Mouse (Mus musculus) right cerebral cortex, postnatal 36 days (tissue): ENCODE results near the gene Ttc5.
A peak's percentile ranks its signal among the peaks of the same experiment; 100 is the strongest.
"Not testable (repeated sequence)": the region's sequence is repeated elsewhere in the genome, so short reads cannot be mapped to it uniquely, and the experiment has no call there.

Source experiments
- DNase-seq, 2 experiments: peaks; one replicate each; pipeline ENCODE4 v3.0.0; 2022; ENCODE audit warnings: low spot score in 2 of 2, mixed read lengths in 1 of 2

The Ttc5 gene

GRCm38 (mm10) chr14:50785251-50785637 is at the start of gene Ttc5:
TSS of gene Ttc5 (minus strand) at chr14:50785519.
- peak; percentile 79 to 85 for DNase-seq

GRCm38 (mm10) chr14:50834435-50834834 is 49.1 kb upstream of the Ttc5 start:
- DNase-seq = no peak

DNA sequence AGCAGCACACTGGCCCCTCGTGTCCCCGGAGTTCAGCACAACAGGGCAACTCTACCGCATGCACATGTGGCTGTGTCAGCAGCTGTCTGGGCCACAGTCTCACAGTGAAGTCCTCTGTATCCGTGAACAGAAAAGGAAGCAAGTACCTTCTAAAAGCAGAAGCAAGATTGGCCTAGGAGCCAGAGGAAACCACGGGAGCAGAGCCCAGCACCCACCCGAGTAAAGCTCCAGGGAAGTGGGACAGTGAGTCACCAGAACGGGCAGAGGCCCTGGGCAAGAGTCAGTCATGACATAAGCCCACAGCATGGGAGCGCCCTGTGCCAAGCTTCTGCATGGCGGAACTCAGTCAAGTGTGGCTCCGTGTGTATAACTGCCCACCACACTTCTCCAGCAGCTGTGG is 48.6 kb upstream of the Ttc5 start:
- DNase-seq = no peak

DNA sequence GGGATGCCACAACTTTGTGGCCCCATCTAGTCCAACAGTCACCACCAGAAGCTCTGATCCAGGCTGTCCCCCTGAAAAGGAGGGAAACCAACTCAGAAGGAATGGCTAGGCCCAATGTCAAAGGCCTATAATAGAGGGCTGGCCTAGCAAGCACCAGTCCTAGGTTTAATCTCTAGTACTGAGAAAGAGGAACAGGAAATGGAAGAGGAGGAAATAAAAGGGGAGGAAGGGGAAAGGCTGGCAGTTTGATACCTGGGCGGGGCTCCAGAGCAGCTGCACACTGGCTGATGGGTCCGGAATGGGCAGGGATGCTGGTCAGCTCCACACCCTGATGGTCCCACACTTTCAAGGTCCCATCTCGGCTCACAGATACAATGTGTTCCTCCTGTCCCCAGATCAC is 44.6 kb upstream of the Ttc5 start:
- DNase-seq = no peak

DNA sequence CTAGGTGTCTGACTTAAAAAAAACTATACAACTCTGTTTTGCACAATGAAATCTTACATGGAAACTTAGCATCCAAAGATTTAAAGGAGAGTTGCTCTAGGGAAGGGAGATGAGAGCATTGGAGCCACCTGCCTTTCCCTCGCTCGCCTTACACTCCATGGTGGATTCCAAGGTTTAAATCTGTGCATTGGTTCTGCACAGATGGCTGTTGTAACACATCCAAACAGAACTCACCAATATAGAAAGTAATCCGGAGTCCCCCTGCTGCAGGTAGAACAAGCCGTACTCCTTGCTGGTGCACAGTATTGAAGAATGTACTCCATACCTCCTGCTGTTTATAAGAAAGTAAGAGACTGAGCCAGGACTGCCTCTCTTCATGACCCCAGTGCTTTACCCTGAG is 41.3 kb upstream of the Ttc5 start:
- peak in 1 of 2 experiments; percentile 19 for DNase-seq

DNA sequence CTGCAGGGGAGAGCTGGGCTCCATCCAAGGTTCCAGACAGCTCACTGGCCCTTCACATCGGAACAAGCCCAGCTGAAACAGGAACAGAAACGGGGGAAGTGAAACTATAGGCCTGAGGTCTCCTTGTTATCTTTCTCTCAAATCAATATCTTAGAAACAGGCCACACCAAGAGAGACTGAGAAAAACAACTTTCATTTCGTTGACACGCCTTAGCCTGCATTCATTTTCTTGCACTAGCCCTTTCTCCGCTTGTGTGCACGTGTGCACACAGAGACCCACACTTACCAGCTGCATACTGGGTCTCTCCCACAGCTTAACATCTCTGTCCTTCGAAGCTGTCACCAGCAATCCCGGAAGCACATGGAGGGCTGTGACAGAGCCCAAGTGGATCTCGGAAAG is 38.9 kb upstream of the Ttc5 start:
- DNase-seq = no peak

GRCm38 (mm10) chr14:50823240-50823639 is 37.9 kb upstream of the Ttc5 start:
- no peak for DNase-seq

DNA sequence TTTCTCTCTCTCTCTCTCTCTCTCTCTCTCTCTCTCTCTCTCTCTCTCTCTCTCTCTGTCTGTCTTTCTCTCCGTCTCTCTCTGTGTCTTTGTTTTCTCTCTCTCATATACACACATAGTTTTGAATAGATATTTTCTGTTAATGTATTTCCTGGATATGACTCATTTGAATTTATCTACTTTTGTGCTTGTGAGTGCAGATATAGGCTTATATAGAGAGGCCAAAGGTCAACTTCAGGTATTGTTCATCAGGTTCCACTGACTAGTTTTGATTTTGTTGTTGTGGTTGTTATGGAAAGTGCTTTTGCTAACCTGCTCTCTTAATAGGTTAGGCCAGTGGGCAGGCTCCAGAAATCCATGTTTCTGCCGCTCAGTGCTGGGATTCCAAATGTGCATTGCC is 27.7 kb upstream of the Ttc5 start:
- DNase-seq = no peak

DNA sequence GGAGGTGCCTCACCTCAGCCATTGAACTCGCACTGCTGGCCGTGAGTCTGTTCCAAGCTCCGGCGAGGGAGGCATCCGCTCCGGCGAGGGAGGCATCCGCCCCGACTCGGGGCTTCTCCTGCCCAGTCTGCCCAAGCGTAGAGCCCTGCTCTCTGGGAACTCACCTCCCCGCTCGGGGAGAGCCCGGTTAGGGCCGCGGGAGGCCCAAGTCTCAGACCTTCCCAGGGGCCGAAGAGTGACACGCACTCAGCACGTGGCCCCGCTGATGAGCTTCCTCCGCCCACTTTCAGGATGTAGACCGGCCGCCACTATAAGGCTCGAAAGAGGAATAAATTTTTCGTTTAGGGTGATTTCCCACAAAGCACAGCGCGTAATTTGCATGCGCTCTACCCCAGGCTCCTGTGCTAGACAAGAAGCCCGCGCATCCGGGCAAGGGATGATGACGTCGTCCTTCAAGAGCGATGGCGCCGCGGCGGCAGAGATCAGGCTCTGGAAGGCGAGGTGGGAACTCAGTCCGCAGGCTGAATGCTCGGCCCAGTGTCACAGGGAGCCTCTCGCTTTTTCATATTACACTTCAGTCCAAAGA is 22.3 kb upstream of the Ttc5 start, which contains the start of the genes Ccnb1ip1 and Parp2:
Gene Ccnb1ip1, minus strand, starts transcription at position 246 of the 586 bp plus-strand sequence.
Gene Parp2, plus strand, starts transcription at position 355 of the 586 bp plus-strand sequence.
- peak; percentile 96 to 97 for DNase-seq

GRCm38 (mm10) chr14:50806469-50806868 is 21.1 kb upstream of the Ttc5 start:
- not testable (repeated sequence) for DNase-seq

GRCm38 (mm10) chr14:50804683-50805082 is 19.4 kb upstream of the Ttc5 start:
- no peak for DNase-seq

DNA sequence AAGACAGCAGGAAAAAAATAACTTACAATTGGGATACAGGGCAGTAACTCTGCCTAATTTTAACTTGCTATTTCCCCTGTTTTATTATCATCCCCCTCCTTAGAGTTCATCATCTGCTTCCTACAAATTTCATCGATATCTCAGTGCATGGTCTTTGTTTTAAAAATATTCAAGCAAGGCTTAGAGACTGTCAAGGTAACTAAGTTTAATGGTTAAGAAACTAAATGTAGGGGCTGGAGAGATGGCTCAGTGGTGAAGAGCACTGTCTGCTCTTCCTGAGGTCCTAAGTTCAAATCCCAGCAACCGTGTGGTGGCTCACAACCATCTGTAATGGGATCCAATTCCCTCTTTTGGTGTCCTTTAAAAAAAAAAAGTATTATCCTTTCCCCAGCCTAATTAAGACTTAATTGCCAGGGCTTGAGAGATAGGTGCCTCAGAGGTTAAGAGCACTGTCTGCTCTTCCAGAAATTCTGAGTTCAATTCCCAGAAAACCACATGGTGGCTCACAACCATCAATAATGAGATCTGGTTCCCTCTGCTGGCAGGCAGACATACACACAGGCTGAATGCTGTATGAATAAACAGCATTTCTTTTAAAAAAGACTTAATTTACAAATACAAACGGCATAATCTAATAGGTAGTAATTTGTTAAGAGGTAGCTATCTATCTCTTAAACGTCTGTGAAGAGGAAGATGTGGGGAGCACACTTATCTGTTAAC is 17.7 kb upstream of the Ttc5 start:
- DNase-seq = no peak

DNA sequence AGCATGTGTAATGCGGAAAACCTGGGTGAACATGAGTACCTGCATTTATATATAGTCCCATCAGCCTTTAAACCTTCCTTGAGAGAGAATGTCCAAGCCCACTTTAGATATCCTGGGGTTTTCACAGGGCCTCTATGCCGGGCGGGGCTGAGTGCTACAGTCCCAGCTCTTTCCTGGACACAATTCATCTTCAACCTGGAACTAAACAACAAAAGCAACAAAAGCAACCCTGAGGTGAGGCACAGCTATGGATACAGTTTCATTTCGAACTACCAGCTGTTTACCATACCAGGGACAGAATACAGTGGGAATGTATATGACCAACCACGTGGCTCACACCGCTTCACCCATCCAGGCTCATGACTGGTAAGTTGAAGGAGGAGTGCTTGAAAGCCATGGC is 17.1 kb upstream of the Ttc5 start:
- DNase-seq = no peak

DNA sequence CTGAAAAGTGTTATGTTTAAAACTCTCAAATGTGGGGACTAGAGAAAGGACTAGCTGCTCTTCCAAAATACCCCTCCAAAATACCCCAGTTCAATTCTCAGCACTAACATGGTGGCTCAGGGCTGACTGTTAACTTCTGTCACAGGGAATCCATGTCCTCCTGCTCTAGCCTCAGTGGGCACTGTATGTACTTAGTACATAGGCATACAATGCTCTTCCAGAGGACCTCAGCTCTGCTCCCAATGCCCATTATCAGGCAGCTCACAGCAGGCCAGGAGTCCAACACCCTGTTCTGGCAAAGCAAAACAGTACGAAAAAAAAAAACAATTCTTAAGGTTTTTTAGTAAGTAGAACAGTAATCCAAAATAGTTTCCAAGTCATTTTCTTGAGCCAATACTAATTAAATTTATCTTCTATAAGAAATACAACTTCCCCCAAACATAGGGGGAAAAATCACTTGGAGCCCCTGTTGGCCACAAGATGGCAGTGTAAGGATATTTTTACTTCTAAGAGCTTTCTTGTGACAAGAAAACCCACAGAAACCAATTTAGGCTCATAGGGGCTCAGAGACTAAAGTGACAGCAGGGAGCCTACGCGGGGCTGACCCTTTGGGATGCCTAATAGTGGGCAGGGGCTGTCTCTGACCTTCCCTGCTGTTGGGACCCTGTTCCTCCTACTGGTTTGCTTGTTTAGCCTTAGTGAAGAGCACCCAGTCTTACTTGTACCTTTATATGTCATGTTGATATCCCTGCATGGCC is 14.4 kb upstream of the Ttc5 start:
- DNase-seq = peak in 1 of 2 experiments; percentile 3

GRCm38 (mm10) chr14:50798512-50798911 is 13.2 kb upstream of the Ttc5 start:
- DNase-seq = no peak

DNA sequence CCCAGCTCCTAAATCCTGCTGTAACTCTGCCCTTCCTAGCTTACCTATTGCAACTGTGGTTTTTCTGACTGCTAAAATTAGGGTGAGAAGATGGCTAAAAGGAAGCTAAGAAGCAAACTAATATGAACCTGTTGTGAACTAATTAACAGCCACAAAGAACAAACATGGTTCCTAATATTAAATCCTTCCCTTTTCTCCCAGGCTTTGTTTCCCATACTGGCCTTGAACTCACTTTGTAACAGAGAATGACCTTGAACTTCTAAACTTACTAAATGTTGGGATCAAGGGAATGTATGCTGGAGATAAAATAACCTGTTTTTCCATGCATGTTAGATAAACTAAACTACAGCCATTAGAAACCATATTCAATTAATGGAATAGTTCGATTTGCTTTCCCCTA is 11.1 kb upstream of the Ttc5 start:
- DNase-seq = no peak

DNA sequence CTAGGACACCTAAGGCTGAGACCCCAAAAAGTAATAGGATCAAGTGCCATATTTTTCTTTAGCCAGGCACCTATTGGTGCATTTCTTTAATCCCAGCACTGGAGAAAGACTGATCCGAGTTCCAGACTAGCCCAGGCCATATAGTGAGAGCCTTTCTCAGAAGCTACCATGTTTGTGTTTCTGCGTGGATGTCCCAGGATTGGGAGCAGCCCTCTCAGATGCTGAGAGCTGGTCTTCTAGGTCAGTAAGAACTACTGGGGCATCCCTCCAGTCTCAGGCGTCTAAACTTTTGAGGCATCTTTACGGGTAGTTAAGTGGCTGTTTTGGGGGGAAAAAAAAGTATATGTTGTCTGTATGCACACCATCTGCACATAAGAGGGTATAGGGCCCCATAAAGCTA is 10.6 kb upstream of the Ttc5 start:
- DNase-seq = no peak

DNA sequence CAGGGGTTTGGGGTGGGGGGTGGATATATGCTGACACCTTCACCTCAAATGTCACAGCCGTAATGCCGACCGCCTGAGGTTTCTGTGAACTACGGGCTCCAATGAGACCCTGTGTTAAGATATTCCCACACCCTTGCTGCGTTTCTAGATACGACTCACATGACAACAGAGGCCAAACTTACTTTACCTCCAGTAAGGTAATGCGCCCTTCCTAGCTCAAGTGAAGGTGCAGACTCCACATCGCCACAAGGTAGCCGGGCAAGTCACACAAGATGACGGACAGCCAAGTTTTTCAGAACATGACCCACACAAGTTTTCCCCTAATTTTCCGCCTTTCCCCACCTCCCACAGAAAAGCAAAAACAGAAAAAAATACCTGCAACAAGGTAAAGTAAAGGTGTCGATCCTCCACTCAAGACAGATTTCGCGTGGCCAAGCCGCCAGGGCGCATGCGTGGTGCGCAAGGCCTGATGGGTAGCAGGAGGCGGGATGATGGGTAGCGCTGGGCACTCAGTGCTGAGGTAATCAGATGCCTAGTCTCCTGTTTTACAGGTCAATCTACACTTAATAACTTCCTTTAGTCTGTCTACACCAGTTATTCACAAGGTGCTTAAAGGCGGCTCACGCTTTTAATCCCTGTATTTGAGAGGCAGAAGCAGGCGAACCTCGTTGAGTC is 10.1 kb upstream of the Ttc5 start:
- no peak for DNase-seq

DNA sequence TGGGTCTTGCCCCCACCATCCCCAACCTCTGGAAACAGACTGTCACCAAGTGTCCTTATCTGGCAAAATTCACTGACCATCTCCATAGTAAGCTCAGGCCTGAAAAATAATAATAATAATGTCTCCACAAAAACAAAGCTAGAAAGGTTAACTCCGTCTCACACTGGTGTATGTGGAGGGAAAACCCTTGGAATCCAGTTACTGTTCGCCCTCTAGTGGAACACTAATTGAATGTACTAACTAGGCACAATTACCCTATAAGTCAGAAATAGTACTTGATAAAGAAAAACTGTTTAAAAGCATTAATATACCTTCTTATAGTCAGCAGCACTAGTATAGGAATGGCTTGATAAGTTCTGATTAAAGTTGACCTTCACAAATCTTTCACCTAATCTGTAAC is 2.8 kb upstream of the Ttc5 start:
- no peak for DNase-seq

- no peak for DNase-seq
Observed at GRCm38 (mm10) chr14:50784391-50785250, 698 bp downstream of the Ttc5 start.

- DNase-seq = no peak
Observed at GRCm38 (mm10) chr14:50782166-50782565, 3.2 kb downstream of the Ttc5 start.
